Mouse (Mus musculus) yolk sac, embryonic 10.5 days (tissue): ENCODE data around the gene Sptb.
A peak's percentile ranks its signal among the peaks of the same experiment; 100 is the strongest.

Experiments used
- DNase-seq: peaks from one replicate; pipeline ENCODE4 v3.0.0-alpha.2; 2017; ENCODE audit warnings: low spot score

Sptb gene

DNA sequence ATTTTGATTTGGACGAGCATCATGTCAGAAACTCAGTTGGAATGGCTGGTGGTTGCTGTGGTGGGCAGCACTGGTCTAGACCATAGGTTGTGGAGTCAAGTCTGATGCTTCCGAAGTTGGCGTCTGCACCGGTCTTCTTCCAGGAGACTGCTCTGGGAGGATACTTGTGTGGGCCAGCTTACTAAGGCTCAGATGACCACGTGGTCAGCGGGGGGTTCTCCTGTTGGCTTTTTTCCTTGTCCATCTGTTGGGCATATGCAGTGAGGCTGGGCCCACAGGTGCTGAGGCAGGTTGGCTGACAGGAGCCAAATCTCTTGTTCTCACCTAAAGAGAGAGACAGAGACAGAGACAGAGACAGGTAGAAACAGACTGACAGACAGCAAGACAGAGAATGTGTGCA is 135.5 kb downstream of the Sptb start:
- no peak for DNase-seq

DNA sequence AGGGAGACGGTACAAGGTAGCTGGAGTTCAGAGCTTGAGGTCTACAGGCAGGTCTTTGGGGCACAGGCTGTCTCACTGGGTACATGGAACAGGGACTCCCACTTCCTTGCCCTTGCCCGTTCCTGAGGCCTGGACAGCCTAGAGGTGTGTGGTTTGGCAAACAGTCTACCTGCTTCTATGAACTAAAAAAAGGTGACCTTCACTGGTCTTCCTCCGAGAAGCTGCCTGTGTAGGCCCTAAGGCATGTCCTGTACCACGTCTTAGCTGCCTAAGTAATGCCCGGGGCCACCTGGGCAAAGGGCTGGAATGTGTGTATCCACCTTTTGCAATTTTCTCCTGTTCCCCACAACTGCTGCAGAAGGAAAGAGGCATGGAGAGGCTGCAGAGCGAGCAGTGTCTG is 137.0 kb downstream of the Sptb start:
- no peak for DNase-seq

DNA sequence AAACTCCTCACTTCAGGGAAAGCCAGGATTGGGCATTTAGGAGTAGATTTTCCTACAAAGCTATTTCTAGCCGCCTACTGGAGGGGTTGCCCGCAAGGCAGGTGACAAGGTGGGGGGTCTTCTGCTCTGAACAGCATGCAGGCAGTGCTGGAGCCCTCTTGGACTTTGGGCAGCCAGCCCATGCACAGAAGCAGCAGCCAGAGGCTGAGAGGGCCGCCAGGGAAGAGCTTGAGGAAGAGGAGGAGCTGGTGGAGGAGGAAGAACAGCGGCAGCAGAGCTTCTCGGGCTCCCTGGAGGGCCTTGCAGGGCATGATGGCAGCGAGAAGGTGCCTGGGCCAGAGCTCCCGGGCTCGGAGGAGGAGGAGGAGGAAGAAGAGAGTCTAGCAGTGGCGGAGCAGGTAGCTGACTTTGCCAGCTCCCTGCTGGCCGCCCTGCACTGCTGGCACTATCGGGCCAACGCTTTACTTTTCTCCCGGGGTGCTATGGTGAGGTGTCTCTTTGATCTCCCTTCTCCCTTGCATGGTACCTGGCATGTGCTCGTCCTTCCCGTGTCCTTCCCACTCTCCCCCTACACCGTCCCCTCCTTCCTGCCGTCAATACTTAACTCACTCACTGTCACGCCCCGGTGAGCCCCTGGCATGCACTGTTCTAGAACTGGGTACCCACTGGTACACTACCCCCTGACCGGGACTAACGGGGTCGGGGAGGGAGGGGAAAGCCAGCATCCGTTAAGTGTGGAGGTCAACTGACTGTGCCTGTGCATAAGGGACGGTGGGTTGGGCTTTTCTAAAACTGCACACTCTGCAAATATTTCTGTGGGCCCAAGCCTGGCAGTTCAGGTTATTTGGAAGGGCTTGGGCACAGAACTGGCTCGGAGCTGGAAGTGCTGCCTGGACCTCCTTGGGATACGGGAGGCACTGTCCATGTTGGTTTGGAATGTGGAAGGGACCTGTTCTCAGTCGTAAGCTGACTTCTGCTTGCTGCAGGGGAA is 137.8 kb downstream of the Sptb start:
- no peak for DNase-seq

DNA sequence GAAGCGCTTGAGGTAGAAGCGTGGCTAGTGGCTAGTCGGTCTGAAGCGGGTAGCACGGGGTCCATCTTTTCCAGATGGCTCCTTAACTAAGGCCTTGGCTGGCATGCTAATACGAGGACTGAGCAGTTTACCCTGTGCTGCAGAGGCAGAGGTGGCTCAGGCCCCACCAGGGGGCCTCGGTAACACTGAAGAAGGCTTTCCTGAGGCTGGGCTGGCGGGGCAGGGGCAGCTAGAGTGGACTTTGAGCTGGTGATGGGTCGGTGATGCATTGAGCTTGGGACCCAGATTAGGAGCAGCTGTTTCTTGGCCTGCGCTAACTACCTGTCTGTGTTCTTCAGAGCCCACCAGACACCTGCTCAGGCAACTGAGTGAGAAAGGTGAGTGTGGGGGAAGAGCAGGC is 139.1 kb downstream of the Sptb start:
- peak; percentile 28 for DNase-seq

DNA sequence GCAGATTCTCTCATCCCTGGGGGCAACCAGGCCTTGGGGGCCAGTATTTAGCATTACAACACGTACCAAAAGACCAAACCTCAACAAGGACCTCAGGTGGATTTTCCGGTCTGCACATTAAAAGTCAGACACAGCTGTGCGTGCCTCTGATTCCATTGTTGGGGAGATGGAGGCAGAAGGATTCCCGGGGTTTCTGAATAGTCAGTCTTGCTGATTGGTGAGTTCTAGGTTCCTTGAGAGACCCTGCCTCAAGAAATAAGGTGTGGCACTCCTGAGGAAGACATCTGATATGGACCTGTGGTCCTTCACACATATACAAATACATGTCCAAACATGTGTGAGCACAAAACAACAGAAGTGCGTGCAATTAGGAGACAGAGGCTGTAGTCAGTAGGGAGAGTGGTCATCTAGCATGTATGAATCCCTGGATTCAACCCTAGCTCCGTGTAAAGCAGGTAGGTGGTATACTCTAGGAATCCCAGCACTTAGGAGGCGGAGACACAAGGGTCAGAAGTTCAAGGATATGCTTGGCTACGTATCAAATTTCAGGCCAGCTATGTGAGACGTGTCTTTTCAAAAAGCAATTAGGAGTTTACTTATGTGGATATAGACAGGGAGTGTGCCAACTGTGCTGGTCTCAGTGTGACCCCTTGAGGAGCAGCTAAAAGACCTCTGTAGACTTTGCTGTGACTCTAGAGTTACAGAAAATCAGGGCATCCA is 140.0 kb downstream of the Sptb start:
- DNase-seq: no peak

DNA sequence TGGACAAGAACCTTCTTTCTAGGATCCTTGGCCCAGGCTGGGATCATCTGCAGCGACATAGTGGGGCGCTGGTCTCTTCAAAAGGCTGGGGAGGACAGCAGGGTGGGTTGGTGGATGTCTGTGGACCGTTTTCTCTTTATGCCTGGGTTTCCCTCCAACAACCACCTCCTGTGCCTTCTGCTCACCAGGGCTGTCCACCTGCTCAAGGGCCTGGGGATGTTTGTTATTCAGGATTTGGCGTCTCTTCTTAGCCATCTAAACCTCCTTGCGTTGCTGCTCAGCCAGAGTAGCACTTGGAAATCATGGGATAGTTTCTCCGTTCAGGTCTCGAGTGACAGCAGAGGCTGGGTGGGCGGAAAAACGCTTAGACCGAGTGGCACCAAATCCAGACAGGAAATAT is 144.1 kb downstream of the Sptb start:
- DNase-seq: no peak

DNA sequence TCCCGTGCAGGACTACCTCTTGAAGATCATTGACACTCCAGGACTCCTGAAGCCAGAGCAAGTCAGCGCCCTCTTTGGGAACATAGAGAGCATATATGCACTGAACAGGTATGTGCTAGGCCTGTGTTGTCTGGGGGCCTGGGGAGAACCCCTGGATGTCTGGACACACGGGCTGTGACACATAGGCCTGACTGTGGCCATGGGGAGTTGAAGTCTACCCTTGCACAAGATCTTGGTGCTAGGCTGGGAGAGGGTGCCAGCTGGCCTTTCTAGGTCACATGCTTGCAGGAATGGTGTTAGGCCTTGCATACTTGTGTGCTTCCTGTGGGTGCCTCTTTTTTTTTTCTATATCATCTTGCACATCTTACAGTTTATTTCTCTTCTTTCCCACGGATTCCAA is 148.2 kb downstream of the Sptb start:
- no peak for DNase-seq

DNA sequence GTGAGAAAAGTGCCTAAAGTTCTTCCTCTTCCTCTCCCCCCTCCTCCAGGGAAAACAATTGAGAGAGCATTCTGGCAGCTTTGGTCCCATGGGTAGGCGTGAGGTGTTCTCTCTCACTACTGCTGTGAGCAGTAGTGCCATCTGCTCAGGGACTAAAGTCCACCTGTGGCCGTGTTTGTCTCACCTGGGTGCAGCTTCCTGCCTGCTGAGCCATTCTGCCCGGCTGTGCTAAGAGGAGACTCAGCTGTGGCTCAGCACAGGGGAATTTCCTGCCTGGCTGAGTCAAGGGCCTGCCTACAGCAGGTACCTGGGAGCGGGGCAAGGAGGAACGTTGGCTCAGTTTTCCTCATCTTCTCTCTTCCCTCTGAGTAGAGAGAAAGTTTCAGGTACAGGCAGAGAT is 152.1 kb downstream of the Sptb start:
- DNase-seq: peak; percentile 56

DNA sequence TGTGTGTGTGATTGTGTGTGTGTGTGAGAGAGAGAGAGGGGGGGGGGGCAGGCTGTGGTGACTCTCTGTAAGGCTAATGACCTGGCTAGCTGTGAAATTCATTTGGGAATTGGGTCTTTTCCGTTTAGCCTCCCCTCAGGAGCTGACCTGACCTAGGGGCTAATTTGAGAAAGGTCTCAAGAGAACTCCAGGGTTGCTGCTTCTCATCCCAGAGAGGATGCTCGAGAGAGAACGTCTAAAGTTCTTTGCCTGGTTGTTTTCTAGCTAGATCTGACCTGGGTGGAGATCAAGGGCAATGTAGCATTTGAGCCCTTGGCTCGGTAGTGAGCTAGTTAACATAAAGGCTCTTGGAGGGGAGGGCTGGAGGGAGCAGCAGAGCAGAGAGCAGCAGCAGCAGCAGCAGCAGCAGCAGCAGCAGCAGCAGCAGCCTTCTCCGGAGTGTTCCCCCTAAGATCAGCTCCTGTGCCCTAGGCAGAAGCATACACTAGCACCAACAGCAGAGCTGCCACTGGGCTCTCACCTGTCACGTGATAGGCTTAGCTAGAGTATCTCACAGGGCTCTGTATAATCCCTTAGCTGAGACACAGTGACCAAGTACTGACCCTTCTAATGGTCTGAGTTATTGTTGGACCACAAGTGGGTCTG is 153.5 kb downstream of the Sptb start:
- DNase-seq: no peak

DNA sequence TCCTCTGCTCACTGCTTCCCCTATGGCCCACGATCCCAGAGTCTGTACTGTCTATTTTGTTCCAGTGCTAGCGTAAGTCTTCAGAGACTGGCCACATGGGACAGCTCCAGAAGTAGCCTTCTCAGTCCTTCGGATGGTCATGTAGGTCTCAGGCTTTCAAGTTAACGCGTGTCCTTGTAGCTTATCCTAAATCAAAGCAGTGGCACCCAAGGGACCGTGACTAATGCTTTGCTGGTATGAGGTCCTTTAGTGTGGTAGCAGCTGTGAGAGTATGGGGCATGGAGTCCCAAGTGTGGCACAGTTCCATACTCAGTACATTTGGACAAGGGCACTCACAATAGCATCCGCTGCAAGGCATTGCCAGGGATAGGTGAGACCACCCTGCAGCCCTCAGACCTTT is 154.2 kb downstream of the Sptb start:
- DNase-seq: no peak

DNA sequence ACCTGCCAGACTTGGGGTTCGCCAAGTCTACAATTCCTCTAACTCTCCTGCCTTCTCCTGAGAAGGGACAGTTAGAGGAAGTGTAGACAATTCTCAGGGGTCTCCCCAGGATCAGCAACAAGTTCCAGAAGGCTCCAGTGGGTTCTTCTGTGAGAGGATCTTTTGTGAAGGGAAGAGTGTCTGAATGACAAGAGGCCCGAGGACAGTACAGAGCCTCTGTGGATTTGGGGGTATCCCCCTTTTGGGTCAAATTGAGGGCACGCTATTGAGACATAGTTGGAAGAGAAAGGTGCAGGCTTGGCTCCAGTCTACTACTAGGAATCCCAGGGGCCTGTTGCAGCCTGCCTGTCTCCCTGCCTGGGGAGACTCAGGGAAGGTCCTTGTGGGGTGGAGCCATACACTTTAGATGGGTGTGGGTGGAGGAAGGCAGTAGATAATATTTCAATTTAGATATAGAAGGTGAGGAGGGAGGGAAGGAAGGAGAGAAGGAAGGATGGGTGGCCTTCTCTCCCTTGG is 155.4 kb downstream of the Sptb start:
- no peak for DNase-seq

DNA sequence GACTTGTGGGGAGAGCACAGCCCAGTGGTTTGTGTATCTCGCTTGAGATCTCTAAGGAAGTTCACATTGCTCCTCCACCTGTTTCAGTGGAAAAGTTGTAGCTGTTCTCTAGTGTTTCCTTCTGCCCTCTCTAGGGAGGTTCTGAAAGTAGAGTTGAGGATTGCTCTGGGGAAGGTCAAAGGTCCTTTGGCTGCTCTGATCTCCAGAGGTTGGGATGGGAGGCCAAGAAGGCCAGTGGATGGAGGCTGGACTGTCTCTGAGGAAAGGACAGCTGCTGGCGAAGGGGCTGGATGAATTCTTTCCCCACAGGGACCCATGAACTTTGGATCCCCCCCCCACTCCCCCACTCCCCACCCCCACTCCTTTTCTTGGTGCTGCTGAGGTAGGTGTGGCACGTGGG is 156.0 kb downstream of the Sptb start:
- peak; percentile 44 for DNase-seq

DNA sequence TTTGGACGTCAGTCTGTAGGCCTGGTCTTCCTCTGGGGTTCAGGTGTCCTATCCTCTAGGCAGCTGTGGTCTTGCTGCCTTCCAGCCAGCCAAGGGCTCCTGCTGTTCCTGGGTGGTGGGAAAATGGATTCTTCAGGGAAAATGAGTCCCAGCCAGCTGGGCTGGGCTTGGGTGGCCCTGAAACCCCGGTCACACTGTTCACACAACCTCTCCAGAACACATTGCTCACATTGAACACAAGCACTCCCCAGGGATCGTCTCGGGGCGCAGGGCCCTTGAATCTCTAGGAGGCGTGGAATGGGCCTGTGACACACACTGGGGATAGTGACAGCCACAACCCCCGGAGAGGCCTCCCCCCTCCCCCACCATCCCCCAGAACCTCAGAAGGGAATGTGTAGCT is 156.4 kb downstream of the Sptb start:
- no peak for DNase-seq

DNA sequence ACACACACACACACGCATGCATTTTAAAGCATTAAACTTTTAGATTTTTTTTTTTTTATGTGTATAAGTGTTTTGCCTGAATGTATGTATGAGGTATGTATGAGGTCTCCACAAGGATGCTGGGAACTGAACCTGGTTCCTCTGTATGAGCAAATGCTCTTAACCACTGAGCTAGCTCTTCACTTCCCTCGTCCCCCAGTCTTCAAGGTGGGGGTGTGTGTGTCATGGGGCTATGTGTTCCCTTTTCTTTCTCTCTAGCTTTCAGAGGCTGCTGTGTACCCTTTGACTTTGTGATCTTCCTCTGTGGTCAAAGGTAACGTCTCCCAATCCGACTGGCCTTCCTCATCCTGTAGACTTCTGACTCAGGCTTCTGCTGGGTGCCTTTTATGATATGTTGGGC is 157.4 kb downstream of the Sptb start:
- DNase-seq: no peak

DNA sequence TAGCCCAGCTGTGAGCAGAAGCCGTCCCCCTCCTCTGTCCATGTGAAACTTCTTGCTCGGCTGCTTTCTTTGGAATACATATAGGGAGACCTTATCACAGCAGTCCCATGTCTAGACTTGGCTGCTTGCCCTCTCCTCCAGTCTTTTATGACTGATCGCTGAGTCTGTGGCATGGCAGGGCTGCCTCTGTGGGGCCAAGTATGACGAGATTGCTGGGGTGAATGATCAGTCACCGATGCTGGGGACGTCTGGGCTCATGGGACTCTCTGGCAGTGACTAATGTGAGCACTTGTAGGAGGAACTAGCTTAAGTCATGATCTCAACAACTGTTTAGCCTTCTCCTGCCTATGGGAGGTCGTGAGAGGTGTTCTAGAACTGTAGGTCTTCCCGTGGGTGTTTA is 158.0 kb downstream of the Sptb start:
- DNase-seq: no peak

DNA sequence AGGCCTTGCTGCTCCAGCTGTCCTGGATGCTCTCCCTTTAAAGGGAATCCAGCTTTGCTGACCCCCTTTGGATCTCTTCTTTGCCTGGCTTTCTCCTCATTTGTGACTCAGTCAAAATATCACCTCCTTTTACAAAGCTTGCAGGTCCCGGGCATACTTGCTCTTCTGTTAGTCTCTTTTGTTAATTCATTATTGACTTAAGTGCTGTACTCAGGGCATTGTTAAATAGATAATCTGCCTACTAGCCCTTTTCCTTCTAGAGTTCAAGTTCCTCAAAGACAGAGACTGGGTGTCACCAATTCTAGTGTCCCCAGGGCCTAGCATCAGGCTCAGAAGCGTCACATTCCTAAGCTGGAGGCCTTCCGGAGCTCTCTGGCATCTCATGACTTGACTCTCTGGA is 161.1 kb downstream of the Sptb start:
- DNase-seq: no peak

DNA sequence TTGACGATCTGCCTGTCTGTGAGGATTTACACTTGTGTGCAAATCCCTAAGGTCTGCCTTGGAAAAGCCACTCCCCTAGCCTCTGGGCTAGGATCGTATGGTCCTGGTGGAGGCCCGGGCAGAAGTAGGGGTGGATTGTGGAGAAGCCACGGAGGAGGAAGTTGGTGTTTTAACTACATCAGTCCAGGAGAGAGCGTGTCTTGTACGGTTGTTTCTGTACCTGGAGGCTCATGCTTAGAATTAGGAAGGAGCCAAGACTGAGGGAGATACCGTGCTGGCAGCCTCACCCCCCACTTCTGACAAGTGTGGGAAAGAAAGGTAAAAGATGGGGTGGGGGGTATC is 162.3 kb downstream of the Sptb start:
- DNase-seq: no peak

DNA sequence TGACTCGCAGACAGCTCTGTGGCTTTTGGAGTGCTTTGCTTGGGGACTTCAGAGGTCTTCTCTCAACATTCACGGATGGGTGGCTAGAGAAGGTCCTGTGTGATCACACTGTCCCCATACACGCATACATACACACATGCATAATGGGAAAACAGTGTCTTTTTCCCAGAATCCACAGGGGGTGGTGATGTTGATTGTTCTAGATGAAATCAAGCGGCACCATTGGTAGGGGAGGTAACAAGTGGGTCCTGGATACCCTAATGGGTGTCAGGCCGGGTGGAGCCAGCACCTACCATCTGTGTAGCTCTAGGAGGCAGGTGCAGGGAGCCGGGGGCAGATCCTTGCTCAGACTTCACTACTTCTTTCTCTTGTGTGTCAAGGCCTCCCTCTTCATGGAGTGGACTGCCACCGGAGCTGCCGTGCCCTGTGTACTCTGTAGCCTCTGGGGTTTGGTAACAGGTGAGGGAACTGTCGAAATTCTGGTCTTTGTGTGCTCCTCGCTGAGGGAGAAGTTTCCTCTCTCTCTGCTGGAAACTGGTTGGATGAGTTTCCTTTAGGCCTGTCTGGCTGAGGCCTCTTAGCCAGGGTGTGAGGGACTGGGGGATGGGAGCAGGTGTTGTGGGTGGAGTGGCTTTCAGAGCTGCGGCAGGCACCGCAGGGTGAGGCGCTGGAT is 162.8 kb downstream of the Sptb start:
- DNase-seq: peak; percentile 62

DNA sequence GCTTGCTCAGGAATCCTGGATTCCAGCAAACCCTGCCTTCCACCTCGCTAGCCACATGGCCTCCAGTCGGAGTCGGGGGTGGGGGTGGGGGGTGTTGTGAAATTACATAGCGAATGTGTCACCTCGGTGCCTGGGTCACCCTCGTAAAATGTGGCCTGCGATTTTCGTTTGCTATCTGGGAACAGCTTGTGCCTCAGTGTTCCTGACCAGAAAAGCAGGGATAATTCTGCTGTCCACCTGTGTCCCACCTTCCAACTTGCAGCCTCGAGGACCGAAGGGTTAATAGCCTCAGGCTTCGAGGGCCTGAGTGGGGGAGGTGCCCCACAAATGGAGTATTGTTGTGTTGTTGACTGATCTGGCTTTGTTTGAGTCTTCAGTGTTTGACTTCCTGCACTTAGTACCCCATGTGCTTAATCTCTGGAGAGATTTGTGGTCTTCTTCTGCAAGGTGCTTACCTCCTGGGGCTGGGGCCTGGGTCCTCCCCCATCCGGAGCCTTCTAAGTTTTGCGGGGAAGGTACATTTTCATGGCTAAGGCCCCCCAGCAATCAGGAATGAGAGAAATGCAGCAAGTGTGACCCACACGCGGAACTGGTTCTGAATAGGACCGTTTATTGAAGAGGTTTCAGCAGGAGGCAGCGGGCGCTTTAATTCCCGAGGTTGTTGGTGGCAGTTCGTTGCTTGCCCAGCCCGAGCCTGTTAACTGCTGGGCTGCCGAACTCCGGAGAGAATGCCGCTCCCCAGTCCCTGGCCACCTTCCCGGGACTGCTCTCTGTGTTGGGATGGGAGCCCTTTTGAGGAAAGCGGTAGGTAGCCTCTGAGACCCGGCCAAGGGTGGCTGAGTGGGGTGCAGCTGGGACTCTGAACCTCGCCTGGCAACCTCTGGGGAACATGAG is 163.7 kb downstream of the Sptb start:
- DNase-seq: peak; percentile 74

DNA sequence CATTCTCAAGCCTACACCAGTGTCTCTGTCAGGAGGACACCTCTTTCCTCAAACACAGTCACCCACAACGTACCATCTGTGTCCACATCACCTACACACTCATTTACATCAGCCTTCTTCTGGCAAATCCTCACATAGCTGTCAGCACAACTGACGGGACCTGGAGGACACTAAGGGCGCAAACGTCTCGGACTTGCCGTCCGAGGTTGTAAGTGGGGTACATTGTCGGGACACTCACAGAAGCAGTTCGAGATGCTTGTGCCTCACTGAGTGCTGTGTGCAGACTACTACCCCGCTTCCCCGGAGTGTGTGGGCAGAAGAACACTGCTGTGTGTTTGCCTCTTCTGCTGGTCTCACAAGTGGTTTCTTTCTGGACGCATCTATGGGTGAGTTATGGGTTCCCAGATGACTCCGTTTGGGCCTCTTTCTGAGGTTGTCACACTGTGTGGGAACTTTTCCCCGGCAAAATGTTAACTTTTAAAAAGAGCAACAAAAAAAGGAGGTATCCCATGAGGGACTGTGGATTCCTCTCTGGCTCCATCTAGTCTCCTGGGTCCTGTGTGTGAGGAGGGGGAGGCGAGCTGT is 164.5 kb downstream of the Sptb start:
- no peak for DNase-seq

DNA sequence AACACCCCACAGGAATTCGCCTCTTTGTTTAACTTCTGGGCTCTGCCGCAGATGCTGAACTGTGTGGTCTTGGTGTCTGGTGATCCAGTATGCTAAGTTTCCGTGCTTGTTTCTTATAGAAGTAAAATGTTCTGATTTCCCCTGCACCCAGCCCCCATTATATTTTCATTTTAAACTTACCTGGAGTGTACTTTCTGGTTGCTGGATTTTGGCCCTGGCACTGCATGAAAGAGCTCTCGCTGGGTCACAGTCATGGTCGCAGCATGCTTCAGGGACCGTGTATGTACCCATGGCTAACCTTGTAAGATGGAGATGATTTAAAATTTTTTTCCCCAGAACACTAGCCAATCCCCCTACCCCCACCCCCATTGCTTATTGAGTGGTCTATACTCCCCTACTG is 168.5 kb downstream of the Sptb start:
- no peak for DNase-seq
